Mouse (Mus musculus) CH12.LX (cell line): ENCODE data around the gene Emx2.

Experiments
- CTCF ChIP-seq, 2 experiments: IDR thresholded peaks in 1 of 2; conservative IDR thresholded peaks in 1 of 2; 2 replicates each; pipeline ENCODE4 v1.5.1; 2011 to 2012; ENCODE audit warnings: low read depth in 2 of 2, low read length in 2 of 2, improper control_type of control experiment in 1 of 2, inconsistent platforms in 1 of 2, mild to moderate bottlenecking in 1 of 2, moderate library complexity in 1 of 2
- ELF1 ChIP-seq: IDR thresholded peaks from 2 replicates; pipeline ENCODE4 v1.6.1; 2014; ENCODE audit warnings: low read depth, mild to moderate bottlenecking, inconsistent platforms, low read length, improper control_type of control experiment
- EP300 ChIP-seq: IDR thresholded peaks from 2 replicates; pipeline ENCODE4 v1.6.1; 2011; ENCODE audit warnings: low read length, improper control_type of control experiment
- JUND ChIP-seq: conservative IDR thresholded peaks from 2 replicates; pipeline ENCODE4 v1.6.1; 2011; ENCODE audit warnings: low read depth, low read length, improper control_type of control experiment
- POLR2A ChIP-seq: IDR thresholded peaks from 2 replicates; pipeline ENCODE4 v1.6.1; 2011; ENCODE audit warnings: low read depth, mild to moderate bottlenecking, improper control_type of control experiment, low read length
- POLR2AphosphoS2 ChIP-seq: IDR thresholded peaks from 2 replicates; pipeline ENCODE4 v1.6.1; 2011; ENCODE audit warnings: low read depth, low read length, improper control_type of control experiment
- RCOR1 ChIP-seq: conservative IDR thresholded peaks from 2 replicates; pipeline ENCODE4 v1.6.1; 2012; ENCODE audit warnings: low read depth, mild to moderate bottlenecking, inconsistent platforms, low read length, improper control_type of control experiment
- UBTF ChIP-seq: IDR thresholded peaks from 2 replicates; pipeline ENCODE4 v1.6.1; 2012; ENCODE audit warnings: low read depth, mild to moderate bottlenecking, inconsistent platforms, low read length, improper control_type of control experiment, moderate library complexity
- ZKSCAN1 ChIP-seq: IDR thresholded peaks from 2 replicates; pipeline ENCODE4 v1.6.1; 2012; ENCODE audit warnings: low read depth, inconsistent platforms, low read length, improper control_type of control experiment, borderline replicate concordance

DNA sequence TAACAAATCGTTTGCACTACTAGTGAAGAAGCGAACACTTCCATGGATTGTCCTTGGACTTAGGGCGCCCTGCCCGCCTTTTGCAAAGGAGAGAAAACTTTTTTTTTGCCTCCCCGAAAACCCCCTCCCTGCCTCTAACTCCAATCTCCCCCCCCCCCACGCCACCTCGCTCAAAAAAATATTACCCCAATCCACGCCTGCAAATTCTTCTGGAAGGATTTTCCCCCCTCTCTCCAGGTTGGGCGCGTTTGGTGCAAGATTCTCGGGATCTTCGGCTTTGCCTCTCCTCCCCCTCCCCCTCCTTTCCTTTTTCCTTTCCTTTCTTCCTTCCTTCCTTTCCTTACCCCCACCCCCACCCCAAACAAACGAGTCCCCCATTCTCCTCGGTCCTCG is 567 bp downstream of the Emx2 start:
- TF ChIP-seq EP300 = no peak
- no peak for TF ChIP-seq POLR2AphosphoS2
- no peak for TF ChIP-seq JUND
- no peak for TF ChIP-seq POLR2A
- TF ChIP-seq CTCF (conservative IDR thresholded peaks at IDR 0.05 in 1 of 2, IDR thresholded peaks at IDR 0.05 in 1 of 2; ENCODE audit: low read depth in 2 of 2, low read length in 2 of 2) = no peak
- TF ChIP-seq UBTF = no peak
- TF ChIP-seq ZKSCAN1 = no peak
- no peak for TF ChIP-seq ELF1
- TF ChIP-seq RCOR1 = no peak
